Mouse (Mus musculus) MEL (cell line): ENCODE measurements around the gene Ccdc180.

Experiments used
- BHLHE40 ChIP-seq: IDR thresholded peaks from 2 replicates; pipeline ENCODE4 v1.6.1; 2012; ENCODE audit warnings: low read depth, mild to moderate bottlenecking, inconsistent platforms, low read length, improper control_type of control experiment, borderline replicate concordance
- CHD2 ChIP-seq: IDR thresholded peaks from 2 replicates; pipeline ENCODE4 v1.6.1; 2011; ENCODE audit warnings: low read length, improper control_type of control experiment
- CTCF ChIP-seq, 3 experiments: IDR thresholded peaks in 2 of 3; conservative IDR thresholded peaks in 1 of 3; 2 replicates each; pipeline ENCODE4 v1.5.1; 2011 to 2012; ENCODE audit warnings: low read length in 3 of 3, low read depth in 2 of 3, mild to moderate bottlenecking in 2 of 3, improper control_type of control experiment in 1 of 3, inconsistent platforms in 1 of 3, mixed read lengths in 1 of 3, moderate library complexity in 1 of 3; ENCODE audit not compliant: control insufficient read depth in 1 of 3, insufficient read depth in 1 of 3, poor library complexity in 1 of 3, severe bottlenecking in 1 of 3
- POLR2A ChIP-seq, 2 experiments: IDR thresholded peaks; 2 replicates each; pipeline ENCODE4 v1.6.1; 2011 to 2012; ENCODE audit warnings: low read length in 2 of 2, mild to moderate bottlenecking in 2 of 2, control low read depth in 1 of 2, improper control_type of control experiment in 1 of 2, low read depth in 1 of 2, moderate library complexity in 1 of 2; ENCODE audit not compliant: control insufficient read depth in 1 of 2, insufficient read depth in 1 of 2, poor library complexity in 1 of 2
- ZC3H11A ChIP-seq: IDR thresholded peaks from 2 replicates; pipeline ENCODE4 v1.6.1; 2012; ENCODE audit warnings: low read depth, mild to moderate bottlenecking, inconsistent platforms, low read length, improper control_type of control experiment

- no peak for TF ChIP-seq CHD2
- TF ChIP-seq CTCF (IDR thresholded peaks at IDR 0.05 in 2 of 3, conservative IDR thresholded peaks at IDR 0.05 in 1 of 3; ENCODE audit: control insufficient read depth in 1 of 3, insufficient read depth in 1 of 3, low read depth in 2 of 3, low read length in 3 of 3, poor library complexity in 1 of 3, severe bottlenecking in 1 of 3): peak; percentile 70 to 87 (median 78)
- no peak for TF ChIP-seq POLR2A (IDR thresholded peaks at IDR 0.05; ENCODE audit: control insufficient read depth in 1 of 2, insufficient read depth in 1 of 2, low read depth in 1 of 2, low read length in 2 of 2, poor library complexity in 1 of 2)
- peak; percentile 45; the same call in 1 of the 2 replicates for TF ChIP-seq ZC3H11A
- no peak for TF ChIP-seq BHLHE40
These were observed 51.5 kb downstream of the Ccdc180 start for GRCm38 (mm10) chr4:45941628-45942044.
